Mouse (Mus musculus): ENCODE results near the gene Lrrc4b. TPM values are rescaled to one million over a fixed set of nuclear protein-coding genes. Genes with fewer than 3 reads are reported as not detected.

The Lrrc4b gene
- polyA plus RNA-seq, 1 experiment from 2014 or later = 1.7 TPM

GRCm38 (mm10) chr7:44461503-44462217 lies 32.8 kb downstream of the Lrrc4b start:
- Histone ChIP-seq H3K27me3 (ENCODE audit: insufficient read depth, poor library complexity, severe bottlenecking) (peaks cover 64% of the 10 kb centered on the region), H3K4me3 (peak overlapping the region; percentile 57)
- WGBS = 54% methylated on average over 57 of the region's 57 CpGs

GRCm38 (mm10) chr7:44462218-44463055 lies 33.6 kb downstream of the Lrrc4b start:
- H3K27ac ChIP-seq = peak overlapping the region; percentile 49
- H3K9me3 ChIP-seq = no peaks in the 10 kb centered on the region
- H3K4me3 ChIP-seq = peak overlapping the region; percentile 57
- peaks cover 64% of the 10 kb centered on the region for H3K27me3 ChIP-seq (ENCODE audit: insufficient read depth, poor library complexity, severe bottlenecking)
- WGBS = 13% methylated on average over 77 of the region's 77 CpGs
- peaks cover 58% of the 10 kb centered on the region for H3K4me1 ChIP-seq
- peak; percentile 78 for DNase-seq (ENCODE audit: low spot score)
- peaks cover 20% of the 10 kb centered on the region for H3K36me3 ChIP-seq

More at GRCm38 (mm10) chr7:44461503-44462217, 32.8 kb downstream of the Lrrc4b start:
- no peaks in the 10 kb centered on the region for H3K9me3 ChIP-seq
- H3K36me3 ChIP-seq = peaks cover 20% of the 10 kb centered on the region
- no peak for DNase-seq (ENCODE audit: low spot score)
- peaks cover 50% of the 10 kb centered on the region for H3K4me1 ChIP-seq
- peak overlapping the region; percentile 49; the same call in 1 of the 2 replicates for H3K27ac ChIP-seq

GRCm38 (mm10) chr7:44463056-44463425 lies 34.2 kb downstream of the Lrrc4b start:
- H3K4me3 ChIP-seq = no peak overlapping the region
- no peak overlapping the region; the same call in 1 of the 2 replicates for H3K27ac ChIP-seq
- H3K27me3 ChIP-seq (ENCODE audit: insufficient read depth, poor library complexity, severe bottlenecking) = peaks cover 64% of the 10 kb centered on the region
- H3K36me3 ChIP-seq = peaks cover 17% of the 10 kb centered on the region
- DNase-seq (ENCODE audit: low spot score) = no peak
- no peaks in the 10 kb centered on the region for H3K9me3 ChIP-seq
- H3K4me1 ChIP-seq = peaks cover 59% of the 10 kb centered on the region
- 30% methylated on average over 8 of the region's 8 CpGs for WGBS

- 81% methylated on average over 10 of the region's 10 CpGs for WGBS
- no peaks in the 10 kb centered on the region for H3K9me3 ChIP-seq
- H3K4me1 ChIP-seq = peaks cover 65% of the 10 kb centered on the region
- H3K4me3 ChIP-seq = no peak overlapping the region
- peaks cover 64% of the 10 kb centered on the region for H3K27me3 ChIP-seq (ENCODE audit: insufficient read depth, poor library complexity, severe bottlenecking)
- H3K36me3 ChIP-seq = peaks cover 13% of the 10 kb centered on the region
- DNase-seq (ENCODE audit: low spot score) = no peak
- peak overlapping the region; percentile 23 for H3K27ac ChIP-seq
Measured at GRCm38 (mm10) chr7:44463556-44464225, 34.9 kb downstream of the Lrrc4b start.

GRCm38 (mm10) chr7:44464511-44464910 lies 35.7 kb downstream of the Lrrc4b start:
- WGBS = 17% methylated on average over 4 of the region's 4 CpGs

GRCm38 (mm10) chr7:44465111-44465510 lies 36.3 kb downstream of the Lrrc4b start, which contains the start of gene Aspdh:
Gene Aspdh, plus strand, starts transcription at chr7:44465391.
- H3K36me3 ChIP-seq = peaks cover 13% of the 10 kb centered on the region
- peak within 1 kb of the TSS; percentile 91 for H3K27ac ChIP-seq
- WGBS = 68% methylated on average over 2 of the region's 2 CpGs
- 0 out of 2 replicates have a peak within 1 kb of the TSS, but pooled peaks have one; percentile 6 for H3K4me3 ChIP-seq
- H3K9me3 ChIP-seq = no peaks in the 10 kb centered on the region
- H3K27me3 ChIP-seq (ENCODE audit: insufficient read depth, poor library complexity, severe bottlenecking) = peaks cover 54% of the 10 kb centered on the region
- no peak for DNase-seq (ENCODE audit: low spot score)
- H3K4me1 ChIP-seq = peaks cover 79% of the 10 kb centered on the region

More at GRCm38 (mm10) chr7:44464511-44464910, 35.7 kb downstream of the Lrrc4b start:
- Histone ChIP-seq H3K4me1 (peaks cover 73% of the 10 kb centered on the region), H3K27me3 (ENCODE audit: insufficient read depth, poor library complexity, severe bottlenecking) (peaks cover 60% of the 10 kb centered on the region), H3K27ac (peak overlapping the region; percentile 23), H3K9me3 (no peaks in the 10 kb centered on the region), H3K4me3 (0 out of 2 replicates have a peak overlapping the region, but pooled peaks have one; percentile 6), H3K36me3 (peaks cover 13% of the 10 kb centered on the region)
- peak; percentile 77 for DNase-seq (ENCODE audit: low spot score)

- peaks cover 90% of the 10 kb centered on the region for H3K4me1 ChIP-seq
- H3K27ac ChIP-seq = peak overlapping the region; percentile 91; the same call in 1 of the 2 replicates
- WGBS = 82% methylated on average over 10 of the region's 10 CpGs
Measured at GRCm38 (mm10) chr7:44466006-44466887, 37.4 kb downstream of the Lrrc4b start.

GRCm38 (mm10) chr7:44466888-44467311 lies 38.1 kb downstream of the Lrrc4b start:
- DNase-seq (ENCODE audit: low spot score) = no peak
- Histone ChIP-seq H3K27ac (peak overlapping the region; percentile 91), H3K27me3 (ENCODE audit: insufficient read depth, poor library complexity, severe bottlenecking) (peaks cover 36% of the 10 kb centered on the region), H3K36me3 (peaks cover 5% of the 10 kb centered on the region), H3K4me3 (peak overlapping the region; percentile 73), H3K4me1 (peaks cover 93% of the 10 kb centered on the region), H3K9me3 (no peaks in the 10 kb centered on the region)
- 82% methylated on average over 16 of the region's 16 CpGs for WGBS

More at GRCm38 (mm10) chr7:44466006-44466887, 37.4 kb downstream of the Lrrc4b start:
- Histone ChIP-seq H3K9me3 (no peaks in the 10 kb centered on the region), H3K27me3 (ENCODE audit: insufficient read depth, poor library complexity, severe bottlenecking) (peaks cover 43% of the 10 kb centered on the region), H3K4me3 (no peak overlapping the region), H3K36me3 (peaks cover 11% of the 10 kb centered on the region)
- DNase-seq (ENCODE audit: low spot score) = no peak

GRCm38 (mm10) chr7:44467811-44468411 lies 39.1 kb downstream of the Lrrc4b start, which contains the start of gene Josd2:
Gene Josd2, plus strand, starts transcription at chr7:44467980.
- H3K9me3 ChIP-seq = no peaks in the 10 kb centered on the region
- H3K4me3 ChIP-seq = peak within 1 kb of the TSS; percentile 73
- peaks cover 93% of the 10 kb centered on the region for H3K4me1 ChIP-seq
- peak; percentile 99 for DNase-seq (ENCODE audit: low spot score)
- H3K36me3 ChIP-seq = peaks cover 2% of the 10 kb centered on the region; the same call in 1 of the 2 replicates
- under 1% methylated on average over 42 of the region's 42 CpGs for WGBS
- peak within 1 kb of the TSS; percentile 91 for H3K27ac ChIP-seq
- H3K27me3 ChIP-seq (ENCODE audit: insufficient read depth, poor library complexity, severe bottlenecking) = peaks cover 26% of the 10 kb centered on the region

GRCm38 (mm10) chr7:44468644-44469285 lies 39.9 kb downstream of the Lrrc4b start:
- WGBS = 42% methylated on average over 15 of the region's 15 CpGs
- peaks cover 91% of the 10 kb centered on the region for H3K4me1 ChIP-seq

More at GRCm38 (mm10) chr7:44468644-44469285, 39.9 kb downstream of the Lrrc4b start:
- peak; percentile 86 for DNase-seq (ENCODE audit: low spot score)
- no peaks in the 10 kb centered on the region for H3K9me3 ChIP-seq
- peak overlapping the region; percentile 73 for H3K4me3 ChIP-seq
- peaks cover 18% of the 10 kb centered on the region for H3K27me3 ChIP-seq (ENCODE audit: insufficient read depth, poor library complexity, severe bottlenecking)
- H3K27ac ChIP-seq = peak overlapping the region; percentile 91
- H3K36me3 ChIP-seq = peaks cover 2% of the 10 kb centered on the region; the same call in 1 of the 2 replicates
